Mouse (Mus musculus) C2C12 (cell line): ENCODE results near the gene Kcna7.

ENCODE experiments used
- MAX ChIP-seq: IDR thresholded peaks from one replicate; pipeline ENCODE4 v1.6.1; 2011; ENCODE audit warnings: mild to moderate bottlenecking, control low read depth
- MYOG ChIP-seq: IDR thresholded peaks from one replicate; pipeline ENCODE4 v1.6.1; 2011; ENCODE audit not compliant: control insufficient read depth, insufficient read length; ENCODE audit errors: extremely low read depth

- no peak for TF ChIP-seq MAX
- TF ChIP-seq MYOG, result no peak
These were observed 14.6 kb downstream of the Kcna7 start for GRCm38 (mm10) chr7:45419859-45420614.
